Mouse (Mus musculus) granulocyte monocyte progenitor cell, adult 5-6 weeks (primary cell): Measurements from ENCODE around the gene Mrpl14. TPM values are rescaled to one million over a fixed set of nuclear protein-coding genes. Genes with fewer than 3 reads are reported as not detected.
A peak's percentile ranks its signal among the peaks of the same experiment; 100 is the strongest.

Source experiments
- ATAC-seq: replicated peaks from 2 replicates; pipeline ENCODE4 v1.8.0; 2016; ENCODE audit warnings: mild to moderate bottlenecking, moderate TSS enrichment, inconsistent platforms; ENCODE audit not compliant: poor library complexity, severe bottlenecking
- total RNA-seq, 2 experiments: library from RNA; stranded (forward) in 1 of 2; stranded (reverse) in 1 of 2; fragments of 200-712, 200-1000 nt in 1 of 2; fragments of >200 nt in 1 of 2; fragmentation: Nextera tagmentation in 1 of 2; gene quantifications; 2 replicates each; pipeline ENCODE4 v1.2.3; 2014 to 2017

Gene Mrpl14
- total RNA-seq, 2 experiments from 2014 or later, result 36.8 to 81.2 TPM

GRCm38 (mm10) chr17:45742371-45743147 is 56.4 kb downstream of the Mrpl14 start:
- peak; percentile 77 for ATAC-seq

DNA sequence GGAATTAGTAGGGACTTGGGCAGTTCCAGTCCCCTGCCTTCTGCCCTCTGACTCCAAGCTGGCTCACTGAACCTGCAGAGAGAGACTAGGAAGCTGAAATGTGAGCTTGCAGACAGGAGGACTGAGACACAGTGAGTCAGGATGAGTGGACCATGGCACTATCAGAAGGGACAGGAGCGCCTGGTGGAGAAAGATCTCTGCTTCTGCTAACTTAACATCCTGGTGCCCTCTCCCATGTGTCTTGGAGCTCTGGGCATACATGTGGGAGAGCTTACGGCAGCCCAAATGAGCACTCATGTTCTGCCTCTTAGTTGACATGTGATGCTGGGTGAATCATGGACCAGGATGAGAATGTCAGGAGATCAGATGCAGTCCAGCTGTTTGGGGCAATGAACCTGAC is 59.5 kb downstream of the Mrpl14 start:
- no peak for ATAC-seq

- ATAC-seq, result peak; percentile 64
Observed at GRCm38 (mm10) chr17:45746755-45747154, 60.6 kb downstream of the Mrpl14 start.

GRCm38 (mm10) chr17:45747293-45747692 is 61.2 kb downstream of the Mrpl14 start:
- ATAC-seq, result peak; percentile 31; the same call in 1 of the 2 replicates

Other genes with a start within 250 kb of the Mrpl14 start
- gene Spats1, start 210.9 kb upstream of the Mrpl14 start, total RNA-seq (2014; fragmentation: Nextera tagmentation), result not detected in 2 replicates
- gene Spats1, start 210.9 kb upstream of the Mrpl14 start, total RNA-seq (2017), result 0.10 TPM in 1 of 2 replicates, not detected in the other
- gene Aars2, start 179.5 kb upstream of the Mrpl14 start, total RNA-seq (2014; fragmentation: Nextera tagmentation), result 5.5 and 7.3 TPM in 2 replicates
- gene Aars2, start 179.5 kb upstream of the Mrpl14 start, total RNA-seq (2017), result 8.3 and 12.1 TPM in 2 replicates
- not detected in 2 replicates for gene Tcte1, start 162.9 kb upstream of the Mrpl14 start, total RNA-seq (2014; fragmentation: Nextera tagmentation)
- not detected in 2 replicates for gene Tcte1, start 162.9 kb upstream of the Mrpl14 start, total RNA-seq (2017)
- gene Tmem151b, start 136.6 kb upstream of the Mrpl14 start, total RNA-seq (2014; fragmentation: Nextera tagmentation), result not detected in 2 replicates
- not detected in 2 replicates for gene Tmem151b, start 136.6 kb upstream of the Mrpl14 start, total RNA-seq (2017)
- 4.6 and 7.8 TPM in 2 replicates for gene Nfkbie, start 130.6 kb upstream of the Mrpl14 start, total RNA-seq (2014; fragmentation: Nextera tagmentation)
- gene Nfkbie, start 130.6 kb upstream of the Mrpl14 start, total RNA-seq (2017), result 4.9 and 6.0 TPM in 2 replicates
- 88.5 and 124 TPM in 2 replicates for gene Slc35b2, start 122.4 kb upstream of the Mrpl14 start, total RNA-seq (2014; fragmentation: Nextera tagmentation)
- gene Slc35b2, start 122.4 kb upstream of the Mrpl14 start, total RNA-seq (2017), result 39.3 and 77.1 TPM in 2 replicates
- 1,977 and 2,073 TPM in 2 replicates for gene Hsp90ab1, start 113.1 kb upstream of the Mrpl14 start, total RNA-seq (2014; fragmentation: Nextera tagmentation)
- 2,383 and 2,522 TPM in 2 replicates for gene Hsp90ab1, start 113.1 kb upstream of the Mrpl14 start, total RNA-seq (2017)
- gene Slc29a1, start 86.7 kb upstream of the Mrpl14 start, total RNA-seq (2014; fragmentation: Nextera tagmentation), result 60.7 and 107 TPM in 2 replicates
- gene Slc29a1, start 86.7 kb upstream of the Mrpl14 start, total RNA-seq (2017), result 53.2 and 74.0 TPM in 2 replicates
- not detected in 2 replicates for gene Mymx, start 84.2 kb upstream of the Mrpl14 start, total RNA-seq (2014; fragmentation: Nextera tagmentation)
- not detected in 2 replicates for gene Mymx, start 84.2 kb upstream of the Mrpl14 start, total RNA-seq (2017)
- gene Capn11, start 27.0 kb upstream of the Mrpl14 start, total RNA-seq (2014; fragmentation: Nextera tagmentation), result 0.26 TPM in 1 of 2 replicates, not detected in the other
- gene Capn11, start 27.0 kb upstream of the Mrpl14 start, total RNA-seq (2017), result 0.69 TPM in 1 of 2 replicates, not detected in the other
- 4.0 and 7.5 TPM in 2 replicates for gene Tmem63b, start 583 bp downstream of the Mrpl14 start, total RNA-seq (2014; fragmentation: Nextera tagmentation)
- 3.4 and 5.6 TPM in 2 replicates for gene Tmem63b, start 583 bp downstream of the Mrpl14 start, total RNA-seq (2017)
- not detected in 2 replicates for gene 1600014C23Rik, start 47.5 kb downstream of the Mrpl14 start, total RNA-seq (2014; fragmentation: Nextera tagmentation)
- gene 1600014C23Rik, start 47.5 kb downstream of the Mrpl14 start, total RNA-seq (2017), result not detected in 2 replicates